Mouse (Mus musculus) urinary bladder, postnatal 14 days (tissue): Measurements from ENCODE around the gene Vmn1r39.
"Not testable (repeated sequence)": the region's sequence is repeated elsewhere in the genome, so short reads cannot be mapped to it uniquely, and the experiment has no call there.

Experiments
- DNase-seq: peaks from one replicate; pipeline ENCODE4 v3.0.0; 2021; ENCODE audit warnings: low spot score

Vmn1r39 gene

DNA sequence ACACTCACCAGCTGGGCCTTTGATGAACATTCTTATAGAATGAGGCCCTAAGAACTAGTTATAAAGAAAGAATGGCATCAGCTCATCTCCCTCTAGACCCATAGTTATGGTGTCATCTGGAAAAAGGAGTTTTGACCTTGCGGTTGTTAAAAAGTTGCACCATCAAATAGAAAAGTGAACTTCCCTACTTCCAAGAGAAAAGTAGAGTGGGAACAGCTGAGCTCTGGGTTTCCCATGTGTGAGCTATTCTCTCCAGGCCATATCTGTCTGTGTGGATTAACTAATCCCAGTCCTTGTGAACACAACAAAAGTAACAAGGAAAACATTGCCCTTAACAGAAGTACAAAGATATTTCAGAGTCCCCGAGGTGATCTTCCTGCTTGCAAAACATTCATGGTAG is at the start of gene Vmn1r39:
TSS of gene Vmn1r39 (minus strand) at position 101 of the 400 bp plus-strand sequence.
- DNase-seq: no peak

- no peak for DNase-seq
These were observed 49.0 kb upstream of the Vmn1r39 start for GRCm38 (mm10) chr6:66859391-66859790.

- no peak for DNase-seq
These were observed 47.9 kb upstream of the Vmn1r39 start for GRCm38 (mm10) chr6:66858356-66858755.

- no peak for DNase-seq
These were observed 45.8 kb upstream of the Vmn1r39 start for GRCm38 (mm10) chr6:66856236-66856635.

- no peak for DNase-seq
These were observed 38.5 kb upstream of the Vmn1r39 start for GRCm38 (mm10) chr6:66848936-66849335.

- peak; percentile 24 for DNase-seq
These were observed 30.2 kb upstream of the Vmn1r39 start for GRCm38 (mm10) chr6:66840631-66841030.

GRCm38 (mm10) chr6:66836932-66837331 is 26.5 kb upstream of the Vmn1r39 start:
- no peak for DNase-seq

GRCm38 (mm10) chr6:66806311-66806710 is 4.1 kb downstream of the Vmn1r39 start:
- DNase-seq: no peak

DNA sequence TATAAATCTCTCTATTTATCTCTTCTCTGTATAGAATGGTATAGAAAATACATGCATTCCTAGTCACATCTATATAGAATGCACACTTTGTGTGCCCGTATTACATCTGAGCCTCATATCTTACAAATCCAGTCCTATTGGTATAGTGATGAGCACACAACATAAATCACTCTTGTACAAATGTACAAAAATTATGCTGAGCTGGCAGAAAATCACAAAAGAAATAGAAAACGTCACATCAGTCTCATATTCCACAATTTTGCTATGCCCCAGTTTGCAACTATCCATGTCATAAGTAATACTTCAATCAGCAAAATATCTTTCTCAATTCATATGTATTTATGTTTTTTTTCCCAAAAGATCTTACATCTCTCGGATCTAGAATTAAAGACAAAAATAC is 4.7 kb downstream of the Vmn1r39 start:
- DNase-seq: no peak

DNA sequence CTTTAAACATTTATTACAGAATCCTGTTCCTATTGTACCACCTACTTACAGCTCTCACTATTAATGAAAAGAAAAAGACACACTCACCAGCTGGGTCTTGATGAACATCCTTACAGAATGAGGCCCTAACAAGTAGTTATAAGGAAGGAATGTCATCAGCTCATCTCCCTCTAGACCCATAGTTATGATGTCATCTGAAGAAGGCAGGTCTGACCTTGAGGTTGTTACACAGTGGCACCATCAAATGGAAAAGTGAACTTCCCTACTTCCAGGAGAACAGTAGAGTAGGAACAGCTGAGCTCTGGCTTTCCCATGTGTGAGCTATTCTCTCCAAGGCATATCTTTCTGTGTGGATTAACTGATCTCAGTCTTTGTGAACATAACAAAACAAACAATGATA is 27.9 kb downstream of the Vmn1r39 start, which contains the start of gene Vmn1r38:
TSS of gene Vmn1r38 (minus strand) at position 101 of the 400 bp plus-strand sequence.
- not testable (repeated sequence) for DNase-seq
